Mouse (Mus musculus) right cerebral cortex, adult 2 months (tissue): Measurements from ENCODE around the gene Pih1d3.

ENCODE experiments used
- DNase-seq, 2 experiments: peaks; one replicate each; pipeline ENCODE4 v3.0.0; 2021 to 2022; ENCODE audit warnings: low spot score in 2 of 2

The Pih1d3 gene

DNA sequence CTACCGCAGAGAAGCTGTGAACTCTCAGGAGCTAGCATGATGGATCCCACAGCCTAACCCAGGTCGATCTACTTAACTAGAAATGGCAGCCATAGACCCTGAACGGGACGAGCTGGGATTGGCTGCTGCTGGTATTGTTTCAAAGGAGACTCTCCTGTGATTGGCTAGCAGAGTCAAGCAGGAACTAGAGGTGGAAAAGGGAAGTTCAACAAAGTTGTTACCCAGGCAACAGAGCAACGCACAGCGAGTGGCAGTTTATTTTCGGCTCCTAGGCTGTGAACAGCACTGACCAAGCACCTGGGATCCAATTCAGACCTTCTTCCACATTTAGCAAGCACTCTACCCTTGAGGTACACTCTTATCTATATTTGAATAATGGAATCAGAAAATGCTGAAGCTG, at the start of gene Pih1d3, which contains the start of gene 4931428L18Rik:
Gene Pih1d3 (plus strand): TSS at position 275 of the 400 bp plus-strand sequence.
Gene 4931428L18Rik (minus strand): TSS at position 121 of the 400 bp plus-strand sequence.
- DNase-seq, result no peak

GRCm38 (mm10) chr1:31175401-31175800, 47.2 kb upstream of the Pih1d3 start:
- no peak for DNase-seq

GRCm38 (mm10) chr1:31176101-31176500, 46.5 kb upstream of the Pih1d3 start, which contains the start of gene Lgsn:
Gene Lgsn, plus strand, starts transcription at chr1:31176401.
- DNase-seq, result no peak

DNA sequence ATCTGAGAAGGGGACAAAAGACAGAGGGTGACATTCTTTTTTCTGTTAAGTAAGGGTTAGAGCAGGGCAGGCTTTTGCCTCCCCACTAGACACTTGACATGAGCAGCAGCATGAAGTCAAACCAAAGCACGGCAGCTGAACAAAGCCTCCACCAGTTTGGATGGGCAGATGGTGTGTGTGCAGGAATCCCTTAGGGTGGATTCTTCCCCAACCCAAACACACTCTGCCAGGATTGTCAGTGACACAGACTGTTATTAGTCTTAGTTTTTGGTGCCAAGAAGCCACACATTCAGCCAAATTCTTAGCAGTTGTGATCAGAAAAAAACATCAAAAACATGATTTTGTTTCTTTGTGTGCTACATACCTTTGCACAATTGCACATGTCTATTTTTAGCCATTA, 44.4 kb upstream of the Pih1d3 start:
- peak in 1 of 2 experiments; percentile 9 for DNase-seq

DNA sequence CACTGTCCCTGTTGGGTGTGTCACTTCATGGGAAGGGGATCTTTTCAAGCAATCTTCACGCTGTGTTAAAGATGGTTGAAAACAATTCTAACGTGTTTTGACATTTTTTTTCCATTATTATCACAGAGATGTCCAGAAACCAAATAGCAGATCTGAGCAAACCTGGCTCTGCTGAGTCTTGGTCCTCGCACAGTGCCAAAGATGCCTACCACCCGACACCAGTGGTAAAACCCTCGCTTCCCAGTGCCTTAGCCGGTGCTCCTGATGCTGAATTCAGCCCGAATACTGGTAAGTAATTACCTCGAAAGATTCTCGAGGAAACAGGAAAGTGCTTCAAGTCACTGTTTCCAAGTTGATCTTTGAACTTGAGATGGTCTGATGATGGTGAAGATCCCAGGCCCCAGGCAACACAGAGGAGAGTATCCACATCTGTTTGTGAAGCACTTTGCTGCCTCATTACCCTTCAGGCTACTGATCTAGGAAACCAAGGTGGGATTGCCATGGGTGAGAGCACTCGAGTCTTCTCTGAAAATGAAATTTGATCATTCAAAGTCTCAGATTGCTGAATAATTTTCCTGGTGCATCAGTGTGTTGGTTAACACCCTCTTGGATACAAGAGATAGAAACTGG, 32.3 kb upstream of the Pih1d3 start:
- DNase-seq, result no peak

DNA sequence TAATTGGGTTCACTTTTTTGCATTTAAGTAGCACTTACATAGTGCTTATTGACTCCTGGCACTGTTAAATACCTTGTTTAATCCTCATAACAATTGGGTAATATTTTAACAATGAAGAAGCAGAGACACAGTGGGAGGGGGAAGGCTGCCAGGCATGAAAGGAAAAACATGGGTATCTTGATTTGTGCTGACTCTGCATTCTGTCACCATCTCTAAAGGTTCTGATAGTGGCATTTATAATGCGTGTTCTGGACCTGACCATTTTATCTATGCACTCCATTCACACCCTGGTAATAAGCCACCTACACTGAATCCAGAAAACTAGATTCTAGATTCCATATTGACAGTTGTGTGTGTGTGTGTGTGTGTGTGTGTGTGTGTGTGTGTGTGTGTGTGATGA, 27.0 kb upstream of the Pih1d3 start:
- DNase-seq, result no peak

DNA sequence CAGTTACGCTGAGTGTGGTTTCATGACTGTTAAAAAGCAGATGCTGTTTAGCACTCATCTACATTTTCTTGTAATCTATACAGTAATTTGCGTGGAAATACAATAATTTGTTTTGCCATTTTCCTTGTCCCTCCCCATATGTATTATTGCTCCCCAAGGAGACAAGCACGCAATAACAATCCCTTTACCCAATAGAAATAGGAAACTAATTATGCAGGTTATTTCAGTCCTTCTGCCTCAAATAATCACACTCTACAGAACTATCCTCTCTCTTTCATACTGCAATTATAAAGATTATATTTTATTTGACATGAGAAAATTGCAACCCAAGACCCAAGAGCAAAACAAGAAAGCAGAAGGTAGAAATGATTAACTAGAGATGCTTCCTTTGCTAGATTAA, 25.7 kb upstream of the Pih1d3 start:
- no peak for DNase-seq

DNA sequence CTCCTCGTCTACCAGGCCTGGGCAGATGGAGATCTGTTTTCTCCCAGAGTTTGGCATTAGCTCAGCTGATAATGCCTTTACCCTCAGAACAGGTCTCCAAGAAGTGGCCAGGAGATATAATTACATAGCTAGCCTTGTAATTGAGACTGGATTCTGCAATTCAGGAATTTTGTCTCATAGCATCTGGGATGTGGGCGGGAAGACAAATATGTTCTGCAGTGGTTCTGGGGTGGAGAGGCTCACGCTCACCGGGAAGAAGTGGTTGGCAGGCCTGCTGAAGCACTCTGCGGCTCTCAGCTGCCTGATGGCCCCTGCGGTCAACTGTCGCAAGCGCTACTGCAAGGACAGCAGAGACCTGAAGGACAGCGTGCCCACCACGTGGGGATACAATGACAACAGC, 18.9 kb upstream of the Pih1d3 start:
- peak; percentile 36 to 66 for DNase-seq

- DNase-seq, result no peak
Observed at GRCm38 (mm10) chr1:31205346-31205745, 17.3 kb upstream of the Pih1d3 start.

GRCm38 (mm10) chr1:31205770-31206169, 16.9 kb upstream of the Pih1d3 start:
- no peak for DNase-seq

DNA sequence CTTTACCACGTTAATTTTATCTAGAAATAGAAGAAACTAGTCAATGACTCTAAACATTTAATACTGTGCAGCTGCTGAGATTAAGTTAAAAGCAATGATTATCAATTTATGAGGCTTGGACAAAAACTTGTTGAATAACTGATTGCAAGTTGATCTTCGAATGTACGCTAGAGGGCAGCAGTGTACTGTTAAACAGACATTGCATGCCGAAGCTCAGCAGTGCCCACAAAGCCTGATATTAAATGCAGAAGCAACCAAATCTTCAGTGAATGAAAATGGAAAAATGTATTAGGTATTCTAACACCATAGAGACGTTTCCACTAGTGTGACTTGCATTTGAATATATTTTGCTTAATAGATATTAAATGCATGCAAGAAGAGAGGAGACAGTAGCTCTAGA, 12.5 kb upstream of the Pih1d3 start:
- peak; percentile 64 to 79 for DNase-seq

DNA sequence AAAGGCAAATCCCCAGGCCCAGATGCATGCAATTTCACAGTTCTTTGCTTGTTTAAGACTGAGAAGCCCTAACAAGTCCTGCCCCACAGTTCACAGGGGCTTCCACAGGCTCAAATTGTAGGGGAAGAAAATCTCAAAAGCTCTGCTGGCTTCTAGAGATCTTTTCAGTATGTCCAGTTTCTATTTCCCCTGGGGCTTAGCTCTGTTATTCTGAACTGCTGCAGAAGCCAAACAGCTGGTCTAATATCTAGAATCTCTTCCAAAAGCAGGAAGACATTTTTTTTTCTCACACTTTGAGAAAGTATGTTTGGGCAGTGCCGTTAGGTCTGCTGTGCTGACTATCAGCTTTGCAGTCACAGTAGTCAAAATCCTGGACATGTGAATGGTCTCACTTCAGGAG, 7.8 kb upstream of the Pih1d3 start:
- no peak for DNase-seq

- no peak for DNase-seq
Observed at GRCm38 (mm10) chr1:31220599-31221250, 1.9 kb upstream of the Pih1d3 start.

GRCm38 (mm10) chr1:31233319-31234036, 10.8 kb downstream of the Pih1d3 start:
- peak in 1 of 2 experiments; percentile 9 for DNase-seq

- peak; percentile 43 to 46 for DNase-seq
Observed at GRCm38 (mm10) chr1:31260218-31260923, 37.7 kb downstream of the Pih1d3 start.
